Mouse (Mus musculus): ENCODE results near the gene Colec11.

GRCm38 (mm10) chr12:28662628-28663027 is 39.5 kb upstream of the Colec11 start:
- TF ChIP-seq CTCF (IDR thresholded peaks at IDR 0.05; ENCODE audit: low read depth) = no peak
- TF ChIP-seq EP300 (IDR thresholded peaks at IDR 0.05; ENCODE audit: low read depth) = no peak

Data from liver, postnatal 0 days (tissue).